Mouse (Mus musculus): ENCODE data around the gene Fam3b.

DNA sequence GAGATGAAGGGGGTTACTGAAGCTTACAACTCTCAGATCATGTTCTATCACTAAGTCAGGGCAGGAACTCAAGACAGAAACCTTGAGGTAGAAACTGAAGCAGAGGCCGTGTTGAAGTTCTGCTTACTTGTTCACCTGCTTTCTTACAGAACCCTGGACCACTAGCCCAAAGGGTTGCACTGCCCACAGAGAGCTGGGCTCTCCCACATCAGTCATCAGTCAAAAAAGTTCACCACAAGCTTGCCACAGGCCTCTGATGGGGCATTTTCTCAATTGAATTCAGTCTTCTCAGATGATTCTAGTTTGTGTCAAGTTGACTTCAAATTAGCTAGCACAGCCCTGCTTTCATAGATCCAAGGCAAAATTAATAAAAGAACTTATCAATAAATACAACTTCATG lies 54.8 kb downstream of the Fam3b start:
- TF ChIP-seq POLR2A (IDR thresholded peaks at IDR 0.05; ENCODE audit: insufficient read depth, low read length) (no peak), CTCF (IDR thresholded peaks at IDR 0.05; ENCODE audit: low read depth, low read length) (no peak), EP300 (IDR thresholded peaks at IDR 0.05; ENCODE audit: insufficient read depth, low read depth, low read length) (no peak)

Data from ES-Bruce4 (cell line).